Mouse (Mus musculus): ENCODE results near the gene Lrmda.

Gene Lrmda

DNA sequence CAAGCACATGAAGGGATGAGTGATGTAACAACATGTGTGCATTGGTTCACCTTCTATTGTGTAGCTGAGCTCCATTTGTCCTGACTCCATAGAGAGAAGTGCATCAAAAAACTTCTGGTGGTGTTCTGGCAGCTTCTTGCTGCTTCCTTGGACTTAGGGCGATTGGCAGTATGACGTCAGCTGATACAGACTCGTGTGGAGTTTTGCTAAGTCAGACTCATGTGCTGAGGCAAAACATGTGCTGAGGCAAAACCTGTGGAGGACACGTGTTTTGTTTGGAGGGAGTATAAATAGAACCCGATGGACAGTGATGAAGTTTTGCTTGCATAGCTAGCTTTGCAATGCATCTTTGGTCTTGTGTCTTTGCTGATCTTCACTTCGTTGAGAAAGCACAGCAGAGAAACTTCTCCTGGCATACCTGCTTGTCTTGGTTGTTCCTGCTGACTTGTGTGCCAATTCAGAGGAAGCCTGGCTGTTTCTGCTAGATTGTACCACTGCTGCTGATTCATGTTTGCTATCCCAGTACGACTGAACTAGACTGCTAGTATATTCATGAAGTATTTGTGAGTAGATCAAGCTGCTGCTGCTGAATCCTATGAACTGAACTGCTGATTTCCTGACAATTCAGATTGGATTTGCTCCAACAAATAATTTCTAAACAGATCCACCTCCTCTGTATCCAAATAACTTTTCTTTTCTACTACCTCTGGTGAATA lies 208.9 kb downstream of the Lrmda start:
- DNase-seq (ENCODE audit: extremely low read depth, low read depth), result no peak

DNA sequence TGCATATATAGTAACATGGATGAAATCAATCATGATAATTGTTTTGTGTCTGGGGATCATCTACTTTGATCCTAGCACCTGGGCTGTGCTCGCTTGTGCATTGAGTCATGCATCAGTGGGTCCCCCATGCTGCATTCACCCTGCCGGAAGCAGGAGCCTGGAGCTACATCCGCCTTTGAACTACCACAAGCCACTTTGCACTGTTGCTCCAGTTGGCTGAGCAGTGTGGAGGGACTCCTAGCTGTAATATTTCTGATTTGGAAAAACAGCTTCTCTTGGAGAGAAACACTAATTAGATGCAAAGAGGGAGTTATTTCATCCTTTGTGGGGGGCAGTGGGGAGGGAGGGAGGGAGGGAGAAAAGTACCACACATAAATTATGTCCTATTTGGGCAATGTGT lies 220.8 kb downstream of the Lrmda start:
- no peak for DNase-seq (ENCODE audit: extremely low read depth, low read depth)

DNA sequence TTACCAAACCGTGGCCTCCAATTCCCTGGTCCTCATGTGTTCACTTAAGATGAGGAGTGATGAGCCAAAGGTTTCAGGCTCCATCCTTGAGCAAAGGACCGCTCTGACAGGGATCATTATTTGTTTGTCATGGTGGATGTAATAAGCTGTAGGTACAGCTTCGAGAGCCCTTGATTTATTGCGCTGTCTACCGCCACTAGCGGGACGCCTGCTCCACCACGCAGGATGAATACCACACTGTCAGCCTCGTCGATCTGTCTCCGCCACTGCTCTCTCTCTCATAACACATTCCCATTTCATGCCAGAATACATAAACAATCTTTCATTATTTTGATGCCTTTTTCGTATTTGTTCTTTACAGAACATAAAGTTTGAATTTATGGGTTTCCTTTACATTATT lies 235.9 kb downstream of the Lrmda start:
- DNase-seq (ENCODE audit: extremely low read depth, low read depth), result no peak

DNA sequence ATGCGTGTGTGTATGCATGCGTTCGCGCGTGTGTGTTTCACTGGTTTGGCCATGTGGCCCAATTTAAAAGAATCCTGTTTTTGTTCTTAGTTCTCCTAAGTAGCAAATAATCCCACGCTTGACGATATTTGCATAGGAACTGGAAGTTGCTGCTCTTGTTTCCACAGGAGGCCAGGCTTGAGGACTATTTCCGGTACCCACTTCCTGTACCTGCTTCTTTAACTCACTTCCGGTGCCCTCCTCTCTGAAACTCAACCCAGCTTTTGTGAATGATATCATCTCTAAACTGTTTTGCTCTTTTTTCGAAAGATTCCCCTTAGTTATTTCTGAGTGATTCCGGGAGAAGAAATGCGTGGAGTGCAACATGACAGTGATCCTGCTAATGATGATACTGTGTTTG lies 236.8 kb downstream of the Lrmda start:
- no peak for DNase-seq (ENCODE audit: extremely low read depth, low read depth)

DNA sequence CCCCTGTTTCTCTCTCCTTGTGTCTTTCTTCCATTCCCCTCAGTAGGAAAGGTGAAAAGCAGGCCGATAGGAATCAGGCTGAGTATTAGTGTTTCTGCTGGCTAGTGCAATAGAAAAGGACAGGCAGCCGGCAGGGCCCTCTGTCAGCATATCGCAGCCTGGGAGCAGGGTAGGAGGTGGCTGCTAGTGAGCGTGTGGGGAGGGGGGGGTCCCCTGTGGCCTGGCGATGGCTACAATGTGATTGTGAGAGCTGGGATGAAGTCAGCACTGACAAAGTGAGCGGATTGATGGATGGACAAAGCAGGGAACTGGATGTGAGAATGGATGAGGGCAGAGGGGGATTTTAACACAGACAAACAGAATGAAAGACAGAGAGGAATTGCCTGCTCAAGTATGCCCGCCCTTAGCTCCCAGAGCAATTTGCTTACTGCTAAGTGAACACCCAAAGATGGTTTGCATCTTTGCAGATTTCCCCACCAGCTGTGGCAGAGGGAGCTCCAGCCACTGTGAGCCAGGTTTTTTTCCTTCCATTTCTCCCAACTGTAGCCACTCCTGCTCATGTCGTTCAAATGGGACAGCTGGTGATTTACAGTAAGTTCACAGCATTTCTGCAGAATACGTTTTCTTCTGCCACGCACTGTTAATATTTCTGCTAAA lies 240.0 kb downstream of the Lrmda start:
- no peak for DNase-seq (ENCODE audit: extremely low read depth, low read depth)

DNA sequence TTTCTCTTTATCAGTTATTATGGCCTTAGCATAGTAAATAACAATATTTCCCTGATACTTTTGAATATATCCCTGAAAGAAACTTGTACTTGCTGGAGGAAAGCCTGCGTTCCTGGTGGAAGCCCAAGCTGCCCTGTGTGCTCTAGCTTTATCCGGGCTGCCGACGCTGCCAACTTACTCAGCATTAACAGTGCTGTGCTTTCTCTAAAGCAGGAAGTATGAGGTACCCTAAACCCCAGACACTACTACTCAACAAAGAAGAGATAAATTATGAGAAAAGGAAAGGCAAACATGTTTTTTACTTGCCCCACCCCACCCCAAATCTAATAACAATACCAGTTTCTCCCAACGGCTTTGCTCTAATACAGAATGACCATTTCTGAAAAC lies 240.5 kb downstream of the Lrmda start:
- no peak for DNase-seq (ENCODE audit: extremely low read depth, low read depth)

DNA sequence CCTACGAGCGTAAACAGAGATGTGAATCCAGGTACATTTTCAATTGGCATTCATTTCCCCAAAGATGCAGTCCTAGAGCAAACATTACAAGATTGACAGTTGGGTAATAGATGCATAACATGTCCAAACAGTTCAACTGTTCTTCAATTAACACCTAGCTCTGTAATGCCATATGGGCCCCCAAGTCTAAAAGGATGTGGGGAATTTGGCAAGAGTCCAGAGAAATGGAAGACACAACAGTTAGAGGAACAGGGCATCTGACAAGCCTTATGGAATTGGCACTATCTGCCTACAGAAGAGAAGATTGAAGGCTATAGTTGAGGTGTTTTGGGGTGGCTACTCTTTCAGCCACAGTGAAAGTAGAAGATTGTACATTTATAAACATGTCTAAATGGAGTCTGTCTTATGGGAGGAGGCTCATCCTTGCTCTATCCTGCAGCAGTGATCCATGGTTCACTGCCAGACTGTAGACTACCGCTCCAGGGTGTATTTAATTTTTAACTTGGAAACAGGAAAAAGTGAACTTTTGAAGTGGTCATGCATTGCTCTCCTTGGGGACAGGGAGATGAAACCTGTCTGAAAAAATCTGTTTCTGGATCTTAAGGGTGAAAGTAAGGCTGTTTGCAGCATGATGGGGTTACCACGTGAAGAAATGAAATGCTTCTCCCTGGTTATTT lies 245.9 kb downstream of the Lrmda start:
- DNase-seq (ENCODE audit: extremely low read depth, low read depth), result no peak

DNA sequence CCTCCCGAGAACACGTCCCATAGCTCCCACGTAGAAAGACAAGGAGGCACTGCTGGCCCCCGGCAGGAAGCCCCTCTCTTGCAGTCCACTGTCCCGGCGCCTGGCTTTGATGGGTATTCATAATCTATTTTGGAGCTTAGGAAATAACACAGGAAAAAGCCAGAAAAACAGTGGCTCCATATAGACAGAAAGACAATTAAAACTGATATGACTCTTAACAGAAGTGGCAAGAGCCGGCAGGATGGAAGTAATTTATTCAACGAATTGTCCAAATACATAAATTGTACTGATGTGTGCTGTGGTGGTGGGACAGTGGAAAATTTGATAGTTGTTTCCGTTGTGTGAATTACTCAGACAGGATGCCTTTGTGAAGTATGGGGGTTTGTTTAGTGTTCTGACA lies 250.3 kb downstream of the Lrmda start:
- DNase-seq (ENCODE audit: extremely low read depth, low read depth), result no peak

DNA sequence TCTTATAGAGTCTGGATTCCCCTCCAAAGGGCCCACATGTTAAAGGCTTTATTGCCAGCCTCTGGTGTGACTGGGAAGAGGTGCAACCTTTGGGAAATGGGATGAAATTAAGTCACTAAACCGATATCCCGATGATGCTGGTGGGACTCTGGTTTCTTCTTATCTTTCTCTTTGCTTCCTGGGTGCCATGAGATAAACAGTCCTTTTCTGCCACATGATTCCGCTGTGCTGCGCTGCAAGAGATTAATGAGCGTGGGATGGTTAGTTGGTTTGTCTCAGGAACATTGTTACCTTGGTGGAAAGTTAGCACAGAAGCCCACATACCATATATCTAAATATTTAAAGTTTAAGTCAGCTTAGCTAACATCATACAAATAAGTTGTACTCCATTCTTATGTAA lies 258.5 kb downstream of the Lrmda start:
- DNase-seq (ENCODE audit: extremely low read depth, low read depth), result no peak

DNA sequence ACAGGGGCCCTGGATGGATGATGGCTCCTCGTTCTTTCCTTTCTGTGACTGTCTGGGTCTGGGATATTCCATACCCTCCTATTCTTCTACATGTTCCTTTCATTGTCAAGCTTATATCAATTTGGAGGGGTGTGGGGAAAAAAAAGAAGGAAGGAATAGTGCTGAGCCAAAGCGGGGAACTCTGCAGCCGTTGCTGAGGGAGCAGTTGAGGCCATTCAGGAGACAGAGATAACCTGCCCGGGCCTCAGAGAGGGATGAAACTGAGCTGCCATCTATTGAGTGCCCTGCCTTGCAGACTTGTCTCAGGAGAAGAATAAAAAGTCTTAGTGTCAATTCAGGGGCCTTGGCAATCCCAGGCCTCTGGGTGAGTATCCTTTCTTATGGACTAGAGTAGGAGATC lies 260.1 kb downstream of the Lrmda start:
- DNase-seq (ENCODE audit: extremely low read depth, low read depth), result no peak

DNA sequence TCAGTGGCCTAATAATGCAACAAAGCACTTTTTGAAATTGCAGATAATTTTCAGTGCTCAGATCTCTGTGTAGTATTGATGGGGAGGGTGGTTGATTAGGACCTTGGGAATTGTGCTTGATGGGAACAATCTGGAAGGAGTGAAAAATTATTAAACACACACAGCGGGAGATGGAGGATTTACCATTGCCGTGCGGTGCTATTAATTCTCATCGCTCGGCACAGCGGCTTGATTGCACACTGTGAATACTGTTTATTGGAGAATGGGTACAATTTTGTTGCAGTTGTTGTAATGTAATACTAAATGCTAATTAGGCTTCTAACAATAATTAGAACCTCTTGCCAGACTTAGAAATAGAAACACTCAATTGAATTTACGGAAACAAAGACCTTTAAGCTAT lies 262.1 kb downstream of the Lrmda start:
- no peak for DNase-seq (ENCODE audit: extremely low read depth, low read depth)

DNA sequence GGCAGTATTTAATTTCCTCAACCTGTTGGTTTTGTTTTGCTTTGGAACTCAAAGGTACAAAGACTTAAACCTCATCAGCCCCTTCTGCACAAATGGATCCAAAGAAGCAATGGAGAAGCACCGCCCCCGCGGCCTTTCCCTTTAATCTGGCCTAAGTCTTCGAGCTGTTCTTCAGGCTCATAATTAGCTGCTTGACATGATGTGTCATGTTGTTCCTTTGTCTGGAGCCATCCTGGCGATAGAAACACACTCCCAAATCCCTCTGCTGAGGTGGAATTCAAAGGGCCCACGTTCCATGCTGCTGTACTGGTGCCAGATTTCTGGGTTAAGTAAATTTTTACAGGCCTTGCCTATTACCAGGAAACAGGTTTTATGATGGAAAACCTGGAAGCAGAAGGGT lies 263.3 kb downstream of the Lrmda start:
- DNase-seq (ENCODE audit: extremely low read depth, low read depth), result no peak

DNA sequence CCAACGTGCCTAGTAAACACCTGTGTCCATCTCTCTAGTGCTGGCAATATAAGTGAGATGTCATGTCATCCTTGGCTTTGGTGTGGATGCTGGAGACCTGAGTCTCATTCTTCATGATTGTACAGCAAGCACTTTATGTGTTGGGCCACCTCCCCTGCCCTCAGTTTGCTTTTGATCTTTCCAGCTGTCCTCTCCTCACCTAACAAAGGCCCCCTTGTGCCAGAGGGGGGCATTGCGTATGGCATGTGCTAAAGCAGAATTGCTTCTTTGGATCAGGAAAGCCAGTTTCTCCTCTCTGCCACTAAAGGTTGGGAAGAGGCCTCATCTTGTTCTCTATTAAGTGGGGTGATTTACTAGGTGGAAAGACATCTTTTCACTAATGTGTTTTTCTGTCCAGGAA lies 264.2 kb downstream of the Lrmda start:
- no peak for DNase-seq (ENCODE audit: extremely low read depth, low read depth)

DNA sequence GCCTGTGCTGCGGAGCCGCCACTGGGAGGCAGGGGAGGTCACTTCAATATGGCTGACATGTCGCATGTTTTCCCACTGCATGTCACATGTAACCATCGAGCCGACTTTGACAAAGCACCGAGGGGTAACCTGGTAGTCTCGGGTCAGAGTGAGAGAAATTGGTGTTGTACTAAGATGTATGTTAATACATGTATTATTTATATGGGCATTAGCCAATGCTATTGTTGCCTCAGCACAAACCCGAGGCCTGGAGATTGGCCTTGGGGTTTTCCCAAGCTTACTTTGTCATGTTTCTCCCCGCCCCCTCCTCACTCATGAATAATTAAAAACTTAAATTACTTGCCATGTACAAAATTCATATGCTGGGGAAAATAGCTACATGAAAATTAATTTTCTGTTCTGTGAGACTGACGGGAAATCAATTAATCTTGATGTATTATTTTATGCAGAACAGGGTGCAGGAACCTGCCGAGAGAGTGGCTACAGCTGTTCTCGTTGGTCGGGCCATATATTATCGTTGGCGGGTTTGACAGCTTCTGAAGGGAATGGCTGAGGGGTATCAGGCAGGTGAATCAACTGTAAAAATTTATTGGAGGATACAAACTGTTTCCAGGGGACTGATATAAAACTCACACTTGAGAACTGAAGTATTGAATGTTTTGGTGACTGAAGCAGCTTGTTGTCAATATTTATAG lies 265.5 kb downstream of the Lrmda start:
- DNase-seq (ENCODE audit: extremely low read depth, low read depth), result no peak

DNA sequence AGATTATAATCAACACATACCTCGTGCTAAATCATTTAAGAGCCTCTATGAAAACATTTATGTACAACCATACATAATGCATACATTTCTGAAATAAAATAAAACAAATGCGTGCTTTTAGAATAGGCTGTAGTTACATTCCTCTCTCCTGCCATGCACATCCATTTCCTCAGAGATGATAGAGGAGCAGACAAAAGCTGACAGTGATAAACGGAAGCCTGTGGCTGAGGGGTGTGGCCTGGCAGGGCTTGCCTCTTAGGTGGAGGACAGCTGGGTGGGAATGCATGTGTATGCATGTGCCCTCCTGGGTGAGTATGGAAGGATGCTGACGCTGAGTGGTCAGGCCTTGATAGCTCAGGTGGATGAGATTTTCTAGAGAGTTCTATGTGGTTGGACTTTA lies 266.3 kb downstream of the Lrmda start:
- peak; percentile 13 for DNase-seq (ENCODE audit: extremely low read depth, low read depth)

DNA sequence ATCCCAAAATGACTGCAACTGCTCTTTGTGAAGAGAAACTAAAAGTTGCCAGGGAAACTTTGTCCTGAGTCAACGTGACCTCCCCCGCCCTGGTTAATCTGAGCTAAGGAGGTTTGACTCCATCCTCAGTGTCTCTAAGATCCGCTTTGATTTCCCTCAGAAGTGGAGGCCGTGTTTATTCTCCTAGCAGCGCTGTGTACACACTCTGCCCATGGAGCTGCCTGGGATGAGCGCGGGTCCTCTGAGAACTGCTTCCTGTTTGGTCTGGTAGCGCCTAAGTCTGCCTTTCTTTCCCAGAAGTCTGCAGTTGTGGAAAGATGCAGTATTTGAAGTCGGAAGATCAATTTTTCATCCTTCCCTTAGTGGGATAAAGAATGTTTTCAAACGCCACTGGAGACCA lies 268.7 kb downstream of the Lrmda start:
- no peak for DNase-seq (ENCODE audit: extremely low read depth, low read depth)

DNA sequence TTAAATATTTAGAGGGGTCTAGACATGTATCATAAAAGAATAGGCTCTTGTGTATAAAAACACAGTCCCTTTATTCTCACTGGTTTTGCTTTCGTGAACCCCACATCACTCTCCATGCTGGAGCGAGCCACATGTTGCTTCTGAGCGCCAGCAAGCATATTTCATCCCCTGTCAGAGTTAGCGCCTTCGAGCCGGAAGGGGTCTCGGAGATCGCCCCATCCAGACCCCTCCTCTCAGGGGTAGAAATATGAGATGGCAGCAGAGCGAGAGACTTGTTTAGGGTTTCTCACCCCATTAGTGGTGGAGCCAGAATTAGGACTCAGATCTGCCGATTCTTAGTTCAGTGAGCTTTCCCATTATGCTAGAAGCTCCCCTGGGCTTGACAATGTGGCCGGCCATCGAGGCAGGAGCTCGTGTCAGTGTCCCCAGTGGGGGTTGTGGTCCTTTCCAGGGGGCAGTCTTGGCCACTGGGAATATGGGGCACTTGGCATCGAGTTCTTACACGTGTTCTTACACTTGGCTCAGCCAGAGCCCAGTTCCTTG lies 269.9 kb downstream of the Lrmda start:
- DNase-seq (ENCODE audit: extremely low read depth, low read depth), result no peak

DNA sequence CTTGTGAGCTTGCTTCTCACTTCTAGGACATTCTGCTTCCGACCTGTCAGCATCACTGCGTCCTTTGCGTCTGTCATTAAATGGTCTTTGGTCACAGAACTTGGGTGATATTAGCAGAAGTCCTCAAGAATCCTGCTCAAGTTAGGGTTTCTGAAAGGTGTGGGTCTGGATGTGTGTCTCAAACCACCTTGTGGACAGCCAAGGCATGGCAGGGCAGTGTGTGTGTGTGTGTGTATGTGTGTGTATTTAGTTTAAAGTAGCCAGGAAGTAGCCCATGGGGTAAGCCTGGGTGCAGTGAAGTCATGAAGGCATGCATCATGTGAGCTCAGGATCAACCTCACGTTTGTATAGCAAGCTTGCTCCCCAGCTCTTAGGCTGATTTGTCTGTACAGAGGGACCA lies 274.9 kb downstream of the Lrmda start:
- no peak for DNase-seq (ENCODE audit: extremely low read depth, low read depth)

DNA sequence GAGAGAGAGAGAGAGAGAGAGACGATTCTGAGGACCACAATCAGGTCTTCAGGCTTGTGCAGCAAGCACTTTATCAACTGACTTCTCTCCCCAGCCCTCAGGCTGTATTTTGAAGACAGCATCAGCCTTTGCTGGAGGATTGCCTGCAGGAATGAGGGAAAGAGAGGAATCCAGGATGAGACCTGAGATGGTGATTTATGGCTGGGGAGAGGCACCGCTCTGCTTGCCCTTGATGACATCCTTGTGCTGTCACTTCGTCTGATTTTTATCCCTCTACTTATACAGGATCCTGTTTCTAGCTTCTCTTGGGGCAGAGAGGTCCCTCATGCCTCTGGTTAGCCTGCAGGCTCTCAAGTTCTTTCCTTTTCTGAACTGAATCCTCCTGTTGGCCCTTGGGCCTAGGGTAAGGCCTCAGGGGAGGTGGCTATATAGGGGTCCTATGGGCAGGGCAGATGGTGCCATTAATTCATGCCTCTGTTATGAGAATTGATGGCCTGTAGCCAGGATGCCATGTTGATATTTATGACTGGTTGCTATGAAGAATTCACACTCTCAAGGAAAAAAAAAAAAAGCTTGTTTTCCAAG lies 277.2 kb downstream of the Lrmda start:
- no peak for DNase-seq (ENCODE audit: extremely low read depth, low read depth)

DNA sequence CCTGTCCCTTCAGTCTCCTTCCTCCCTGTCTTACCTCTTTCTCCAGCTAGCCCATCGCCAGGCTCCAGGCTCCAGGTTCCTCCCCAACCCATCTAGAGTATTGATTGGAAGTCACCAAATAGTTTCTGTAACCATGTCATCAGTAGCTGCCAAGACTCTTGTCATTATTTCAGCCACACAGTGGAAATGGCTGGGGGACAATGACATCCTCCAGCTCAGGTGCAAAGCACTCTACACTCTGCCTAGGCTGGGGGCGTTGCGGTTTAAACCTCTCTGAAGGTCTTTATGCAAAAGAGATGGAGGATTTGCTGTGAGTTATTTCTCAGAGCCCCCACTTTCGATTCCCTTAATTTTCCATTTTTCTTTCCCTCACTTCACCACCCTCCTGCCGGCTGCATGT lies 287.2 kb downstream of the Lrmda start:
- DNase-seq (ENCODE audit: extremely low read depth, low read depth), result no peak

DNA sequence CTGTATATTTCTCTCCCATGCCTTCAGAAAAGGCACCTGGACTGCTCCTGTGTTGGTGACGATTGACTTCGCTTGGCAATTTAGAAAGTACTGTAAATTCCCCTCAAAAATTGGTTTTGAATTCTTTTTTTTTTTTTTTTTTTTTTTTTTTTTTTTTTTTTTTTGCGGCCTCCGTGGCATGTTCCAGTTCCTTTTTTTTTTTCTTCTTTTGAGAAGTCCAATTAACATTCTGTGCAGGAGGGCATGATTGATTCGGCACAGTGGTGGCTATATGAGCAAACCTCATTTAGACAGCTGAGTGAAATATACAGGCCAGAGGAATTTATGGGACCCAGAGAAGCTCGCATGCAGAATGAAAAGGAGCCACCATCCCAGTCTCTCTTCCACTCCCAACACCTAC lies 288.5 kb downstream of the Lrmda start:
- no peak for DNase-seq (ENCODE audit: extremely low read depth, low read depth)

DNA sequence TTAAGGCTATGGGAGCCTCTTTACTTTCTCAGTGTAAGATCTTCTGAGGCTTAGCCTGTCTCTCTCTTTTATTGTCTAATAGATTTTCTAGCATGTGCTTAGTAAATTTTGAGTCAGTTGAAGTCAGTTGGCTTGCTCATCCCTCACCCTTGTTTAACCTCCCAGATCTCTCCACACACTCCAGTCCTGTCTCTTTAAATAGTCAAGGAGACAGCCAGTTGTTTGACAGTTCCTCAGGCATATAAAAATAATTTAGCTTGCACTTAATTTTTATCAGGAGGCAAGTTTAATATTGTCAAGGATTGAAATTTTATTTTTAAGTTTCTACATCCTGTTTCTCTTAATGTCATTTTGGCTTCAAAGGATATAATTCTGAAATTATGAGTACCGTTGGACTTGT lies 303.5 kb downstream of the Lrmda start:
- DNase-seq (ENCODE audit: extremely low read depth, low read depth), result no peak
